In the genomic region with DNA sequence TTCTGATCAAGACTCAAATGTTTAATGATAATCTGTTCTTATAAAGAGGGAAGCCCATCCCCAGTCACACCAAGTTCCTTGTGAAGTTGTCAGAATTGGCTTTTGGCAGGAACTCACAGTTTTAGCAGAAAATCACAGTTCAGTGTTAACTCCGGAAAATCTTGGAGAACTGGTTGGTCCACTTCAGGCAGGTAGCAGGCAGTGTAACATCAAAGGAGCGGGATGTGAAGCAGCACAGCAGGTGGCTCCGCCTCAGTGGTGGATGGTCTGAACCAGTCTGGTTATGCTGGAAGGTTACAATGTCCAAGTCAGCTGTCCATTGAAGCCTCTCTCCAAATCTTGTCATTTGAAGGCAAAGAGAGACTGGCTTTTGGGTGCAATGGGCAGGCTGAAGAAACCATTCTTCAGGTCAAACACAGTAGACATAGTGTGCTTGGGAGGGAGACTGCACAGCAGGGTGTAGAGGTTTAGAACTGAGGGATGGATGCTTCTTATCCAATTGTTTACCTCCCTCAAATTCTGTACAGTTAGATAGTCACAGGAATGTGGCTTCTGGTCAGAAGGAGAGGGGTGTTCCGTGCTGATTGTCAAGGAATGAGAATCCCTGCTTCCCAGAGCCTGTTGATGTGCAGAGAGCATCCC, we compare ENCODE assay signal across 20 mouse cellular contexts.
DNase-seq lines count a peak whose midpoint lies in the region; ATAC-seq and TF ChIP-seq lines count a peak whose summit lies in the region.
"Had no signal": no experiment of that assay in that cellular context is flagged by ENCODE, and none has a peak within 500 bp of the region (broad histone marks: within the 10 kb centered on the region; RNA-seq: fewer than 3 reads in every experiment).

No protein-coding gene starts in this region.

- peak; percentile 76; the same call in 1 of the 2 replicates for ATAC-seq in intestine, embryonic 14.5 days (replicated peaks; ENCODE audit: low FRiP score, low TSS enrichment, low read depth)
- no peak for ATAC-seq in intestine, postnatal 0 days
- no peak for ATAC-seq in embryonic facial prominence, embryonic 11.5 days (replicated peaks; ENCODE audit: insufficient number of reproducible peaks, low FRiP score, low TSS enrichment, low read depth)
- peak; percentile 56; the same call in 1 of the 2 replicates for ATAC-seq in stomach, embryonic 15.5 days (ENCODE audit: insufficient read depth, low FRiP score, low read depth)
- ATAC-seq: forebrain, embryonic 14.5 days had no signal

- no peaks in the 10 kb centered on the region for H3K4me1 ChIP-seq in intestine, embryonic 14.5 days (replicated peaks; ENCODE audit: control insufficient read depth, insufficient read depth, low read length)
- no peaks in the 10 kb centered on the region for H3K4me1 ChIP-seq in intestine, postnatal 0 days (replicated peaks; ENCODE audit: control insufficient read depth, insufficient read depth, low read length)
- H3K4me1 ChIP-seq in embryonic facial prominence, embryonic 11.5 days (ENCODE audit: control insufficient read depth, insufficient read depth, low read length): no peaks in the 10 kb centered on the region
- H3K4me1 ChIP-seq in stomach, embryonic 15.5 days: no peaks in the 10 kb centered on the region
- H3K4me1 ChIP-seq: embryonic facial prominence, embryonic 12.5 days; hindbrain, embryonic 12.5 days had no signal

- no peak overlapping the region for H3K4me2 ChIP-seq in intestine, embryonic 14.5 days (ENCODE audit: low read length)
- no peak overlapping the region for H3K4me2 ChIP-seq in intestine, postnatal 0 days (replicated peaks; ENCODE audit: low read depth)
- H3K4me2 ChIP-seq in embryonic facial prominence, embryonic 11.5 days (ENCODE audit: low read depth, low read length): no peak overlapping the region
- H3K4me2 ChIP-seq in stomach, embryonic 15.5 days: no peak overlapping the region
- H3K4me2 ChIP-seq: embryonic facial prominence, embryonic 12.5 days; hindbrain, embryonic 12.5 days had no signal

- no peaks in the 10 kb centered on the region for H3K36me3 ChIP-seq in intestine, embryonic 14.5 days (ENCODE audit: control insufficient read depth, insufficient read depth, low read length)
- no peaks in the 10 kb centered on the region for H3K36me3 ChIP-seq in intestine, postnatal 0 days (ENCODE audit: control insufficient read depth, insufficient read depth)
- H3K36me3 ChIP-seq in embryonic facial prominence, embryonic 11.5 days (replicated peaks; ENCODE audit: control insufficient read depth, insufficient read depth, low read depth, low read length): no peaks in the 10 kb centered on the region
- H3K36me3 ChIP-seq in stomach, embryonic 15.5 days: no peaks in the 10 kb centered on the region
- H3K36me3 ChIP-seq: embryonic facial prominence, embryonic 12.5 days; hindbrain, embryonic 12.5 days had no signal

- no peak overlapping the region for H3K9ac ChIP-seq in intestine, embryonic 14.5 days (ENCODE audit: low read length)
- no peak overlapping the region for H3K9ac ChIP-seq in intestine, postnatal 0 days (ENCODE audit: low read depth, low read length)
- no peak overlapping the region for H3K9ac ChIP-seq in embryonic facial prominence, embryonic 11.5 days (replicated peaks; ENCODE audit: low read length)
- no peak overlapping the region for H3K9ac ChIP-seq in stomach, embryonic 15.5 days
- H3K9ac ChIP-seq: embryonic facial prominence, embryonic 12.5 days; hindbrain, embryonic 12.5 days had no signal

- no peak overlapping the region for H3K4me3 ChIP-seq in intestine, embryonic 14.5 days (ENCODE audit: low read depth, low read length)
- H3K4me3 ChIP-seq in intestine, postnatal 0 days (ENCODE audit: low read depth, low read length): no peak overlapping the region
- no peak overlapping the region for H3K4me3 ChIP-seq in embryonic facial prominence, embryonic 11.5 days (ENCODE audit: low read depth, low read length)
- H3K4me3 ChIP-seq in stomach, embryonic 15.5 days (replicated peaks): no peak overlapping the region
- H3K4me3 ChIP-seq: embryonic facial prominence, embryonic 12.5 days; gastrocnemius, adult 2 months; hindbrain, embryonic 12.5 days had no signal

- H3K9me3 ChIP-seq in intestine, embryonic 14.5 days (ENCODE audit: control insufficient read depth, low read length): no peaks in the 10 kb centered on the region
- H3K9me3 ChIP-seq in intestine, postnatal 0 days (ENCODE audit: control insufficient read depth): no peaks in the 10 kb centered on the region
- H3K9me3 ChIP-seq in embryonic facial prominence, embryonic 11.5 days (replicated peaks; ENCODE audit: control insufficient read depth, low read length): no peaks in the 10 kb centered on the region
- H3K9me3 ChIP-seq in stomach, embryonic 15.5 days: no peaks in the 10 kb centered on the region
- H3K9me3 ChIP-seq: embryonic facial prominence, embryonic 12.5 days; hindbrain, embryonic 12.5 days had no signal

- no peaks in the 10 kb centered on the region for H3K27me3 ChIP-seq in intestine, embryonic 14.5 days (replicated peaks; ENCODE audit: control insufficient read depth, insufficient read depth, low read length)
- H3K27me3 ChIP-seq in intestine, postnatal 0 days (replicated peaks; ENCODE audit: control insufficient read depth, insufficient read depth, low read length): no peaks in the 10 kb centered on the region
- no peaks in the 10 kb centered on the region for H3K27me3 ChIP-seq in embryonic facial prominence, embryonic 11.5 days (ENCODE audit: control insufficient read depth, insufficient read depth, low read length)
- H3K27me3 ChIP-seq in stomach, embryonic 15.5 days (replicated peaks): no peaks in the 10 kb centered on the region
- H3K27me3 ChIP-seq: embryonic facial prominence, embryonic 12.5 days; hindbrain, embryonic 12.5 days had no signal

- 67% methylated on average over 4 of the region's 4 CpGs for WGBS in intestine, embryonic 14.5 days
- 46% methylated on average over 4 of the region's 4 CpGs for WGBS in intestine, postnatal 0 days
- 65% methylated on average over 4 of the region's 4 CpGs for WGBS in embryonic facial prominence, embryonic 11.5 days
- 57% methylated on average over 4 of the region's 4 CpGs for WGBS in stomach, embryonic 15.5 days

- DNase-seq in intestine, embryonic 14.5 days (ENCODE audit: low spot score): no peak
- peak; percentile 1 for DNase-seq in lung, postnatal 14 days
- DNase-seq in lung, postnatal 36 days: no peak
- peak; percentile 36 for DNase-seq in embryonic facial prominence, embryonic 11.5 days (ENCODE audit: low spot score)
- DNase-seq in MN1 (ENCODE audit: low spot score): no peak
- DNase-seq in kidney, postnatal 4 days: no peak
- DNase-seq: adrenal gland, adult 8-10 months; cerebellum, adult 11-12 months; cerebellum, postnatal 14 days; gastrocnemius, adult 2 months; kidney, adult 9 months; kidney, postnatal 25 days; layer of hippocampus, postnatal 36 days; thymus, adult 2 months; thymus, postnatal 4 days had no signal

- no peak overlapping the region for H3K27ac ChIP-seq in intestine, embryonic 14.5 days (ENCODE audit: low read depth)
- H3K27ac ChIP-seq in intestine, postnatal 0 days (ENCODE audit: low read depth, low read length): no peak overlapping the region
- no peak overlapping the region for H3K27ac ChIP-seq in embryonic facial prominence, embryonic 11.5 days (replicated peaks; ENCODE audit: low read depth, low read length)
- no peak overlapping the region for H3K27ac ChIP-seq in stomach, embryonic 15.5 days
- H3K27ac ChIP-seq: embryonic facial prominence, embryonic 12.5 days; gastrocnemius, adult 2 months; hindbrain, embryonic 12.5 days had no signal

- TF ChIP-seq CTCF in intestine, postnatal 0 days (IDR thresholded peaks at IDR 0.05; ENCODE audit: low read depth): no peak

Comparison
In these comparisons a context has a peak if more than half of its experiments do, and no peak if none do; other contexts are left out.
1. ATAC-seq: peak in intestine, embryonic 14.5 days (single experiment) and stomach, embryonic 15.5 days (single experiment); none in intestine, postnatal 0 days (single experiment) and embryonic facial prominence, embryonic 11.5 days (single experiment).
2. DNase-seq: peak in lung, postnatal 14 days (single experiment) and embryonic facial prominence, embryonic 11.5 days (single experiment); none in intestine, embryonic 14.5 days (single experiment), lung, postnatal 36 days (single experiment), MN1 (single experiment) and kidney, postnatal 4 days (0 of 2).